Mouse (Mus musculus): Measurements from ENCODE around the gene Atp5g2. TPM values are rescaled to one million over a fixed set of nuclear protein-coding genes. Genes with fewer than 3 reads are reported as not detected.

The Atp5g2 gene
- polyA plus RNA-seq, 1 experiment from 2014 or later, result 99.3 TPM

- H3K4me3 ChIP-seq (ENCODE audit: low read depth, low read length), result no peak overlapping the region
- H3K9ac ChIP-seq (replicated peaks; ENCODE audit: low read depth, low read length), result no peak overlapping the region
- H3K27ac ChIP-seq (ENCODE audit: low read length), result no peak overlapping the region
- H3K4me2 ChIP-seq (replicated peaks; ENCODE audit: low read depth, low read length), result no peak overlapping the region
- no peaks in the 10 kb centered on the region for H3K9me3 ChIP-seq (ENCODE audit: control insufficient read depth, low read depth, low read length)
- no peaks in the 10 kb centered on the region for H3K4me1 ChIP-seq (ENCODE audit: control insufficient read depth, insufficient read depth, low read length)
- no peaks in the 10 kb centered on the region for H3K27me3 ChIP-seq (ENCODE audit: control insufficient read depth, insufficient read depth, low read length)
- ATAC-seq (ENCODE audit: insufficient number of reproducible peaks, insufficient read depth, low FRiP score, low read depth), result no peak
- no peaks in the 10 kb centered on the region for H3K36me3 ChIP-seq (ENCODE audit: control insufficient read depth, insufficient read depth, low read length)
Measured at GRCm38 (mm10) chr15:102614224-102614623, 57.9 kb downstream of the Atp5g2 start.

DNA sequence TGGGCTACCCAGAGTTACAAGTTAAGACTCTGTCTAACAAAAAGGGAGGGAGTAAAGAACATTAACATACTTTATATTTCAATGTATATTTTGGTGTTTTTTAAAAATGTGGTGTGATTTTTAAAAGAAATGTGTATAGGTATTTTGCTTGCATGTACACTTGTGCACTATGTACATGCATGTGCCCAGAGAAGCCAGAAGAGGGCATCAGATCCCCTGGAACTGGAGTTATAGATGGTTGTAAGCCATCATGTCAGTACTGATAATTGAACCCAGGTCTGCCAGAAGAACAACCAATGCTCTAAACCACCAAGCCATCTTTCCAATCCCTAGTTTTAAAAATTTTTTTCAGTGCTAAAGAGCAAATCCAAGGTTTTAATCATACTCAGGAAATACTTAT lies 59.2 kb downstream of the Atp5g2 start:
- Histone ChIP-seq H3K9me3 (ENCODE audit: control insufficient read depth, low read depth, low read length) (no peaks in the 10 kb centered on the region), H3K27ac (ENCODE audit: low read length) (no peak overlapping the region), H3K9ac (replicated peaks; ENCODE audit: low read depth, low read length) (no peak overlapping the region), H3K4me1 (ENCODE audit: control insufficient read depth, insufficient read depth, low read length) (no peaks in the 10 kb centered on the region), H3K4me3 (ENCODE audit: low read depth, low read length) (no peak overlapping the region), H3K4me2 (replicated peaks; ENCODE audit: low read depth, low read length) (no peak overlapping the region), H3K27me3 (ENCODE audit: control insufficient read depth, insufficient read depth, low read length) (no peaks in the 10 kb centered on the region), H3K36me3 (ENCODE audit: control insufficient read depth, insufficient read depth, low read length) (no peaks in the 10 kb centered on the region)
- ATAC-seq (ENCODE audit: insufficient number of reproducible peaks, insufficient read depth, low FRiP score, low read depth), result no peak

MicroRNAs within 50 kb of the gene (microRNA counts, 519-probe panel; counts per million panel counts)
- 1,932 counts per million, percentile 20 among the panel's probes with 10 or more counts for microRNA mmu-miR-688

Small RNA genes lying within 50 kb of the gene (microRNA-seq; reads per million reads assigned to microRNA genes)
- gene Mir688, result not detected

Other genes with a start within 250 kb of the Atp5g2 start
- 0.94 and 1.2 TPM in 2 replicates for gene Amhr2, start 227.0 kb downstream of the Atp5g2 start, polyA plus RNA-seq (2014; fragmentation: Nextera tagmentation; extraction: Ambion mirVana)
- 132 and 138 TPM in 2 replicates for gene Prr13, start 213.3 kb downstream of the Atp5g2 start, polyA plus RNA-seq (2014; fragmentation: Nextera tagmentation; extraction: Ambion mirVana)
- gene Pcbp2, start 201.8 kb downstream of the Atp5g2 start, polyA plus RNA-seq (2014; fragmentation: Nextera tagmentation; extraction: Ambion mirVana), result 298 and 302 TPM in 2 replicates
- 4.5 and 7.0 TPM in 2 replicates for gene Gm10337, start 168.6 kb downstream of the Atp5g2 start, polyA plus RNA-seq (2014; fragmentation: Nextera tagmentation; extraction: Ambion mirVana)
- 18.6 and 20.0 TPM in 2 replicates for gene Map3k12, start 155.3 kb downstream of the Atp5g2 start, polyA plus RNA-seq (2014; fragmentation: Nextera tagmentation; extraction: Ambion mirVana)
- gene Tarbp2, start 154.2 kb downstream of the Atp5g2 start, polyA plus RNA-seq (2014; fragmentation: Nextera tagmentation; extraction: Ambion mirVana), result 87.0 and 101 TPM in 2 replicates
- 2.3 and 3.1 TPM in 2 replicates for gene Npff, start 147.4 kb downstream of the Atp5g2 start, polyA plus RNA-seq (2014; fragmentation: Nextera tagmentation; extraction: Ambion mirVana)
- gene Gm28047, start 47.3 kb downstream of the Atp5g2 start, polyA plus RNA-seq (2014; fragmentation: Nextera tagmentation; extraction: Ambion mirVana), result not detected in 2 replicates
- 42.7 and 48.9 TPM in 2 replicates for gene Atf7, start 46.9 kb downstream of the Atp5g2 start, polyA plus RNA-seq (2014; fragmentation: Nextera tagmentation; extraction: Ambion mirVana)
- gene Calcoco1, start 49.8 kb upstream of the Atp5g2 start, polyA plus RNA-seq (2014; fragmentation: Nextera tagmentation; extraction: Ambion mirVana), result 31.9 and 34.4 TPM in 2 replicates
- not detected in 2 replicates for gene Hoxc13, start 248.8 kb upstream of the Atp5g2 start, polyA plus RNA-seq (2014; fragmentation: Nextera tagmentation; extraction: Ambion mirVana)